Mouse (Mus musculus): ENCODE measurements around the gene Mapk6.

- no peak for TF ChIP-seq CTCF (IDR thresholded peaks at IDR 0.05; ENCODE audit: low read depth, low read length)
- no peak for TF ChIP-seq POLR2A (IDR thresholded peaks at IDR 0.05; ENCODE audit: extremely low read depth, insufficient read depth, low read length)
Observed at GRCm38 (mm10) chr9:75330821-75331220, 79.0 kb downstream of the Mapk6 start.

Data from liver, adult 2 months (tissue).